Mouse (Mus musculus): Measurements from ENCODE around the gene Olfr509. TPM values are rescaled to one million over a fixed set of nuclear protein-coding genes. Genes with fewer than 3 reads are reported as not detected.
"Not testable (repeated sequence)": the region's sequence is repeated elsewhere in the genome, so short reads cannot be mapped to it uniquely, and the experiment has no call there.

Gene Olfr509
- polyA plus RNA-seq, 1 experiment from 2014 or later = not detected

DNA sequence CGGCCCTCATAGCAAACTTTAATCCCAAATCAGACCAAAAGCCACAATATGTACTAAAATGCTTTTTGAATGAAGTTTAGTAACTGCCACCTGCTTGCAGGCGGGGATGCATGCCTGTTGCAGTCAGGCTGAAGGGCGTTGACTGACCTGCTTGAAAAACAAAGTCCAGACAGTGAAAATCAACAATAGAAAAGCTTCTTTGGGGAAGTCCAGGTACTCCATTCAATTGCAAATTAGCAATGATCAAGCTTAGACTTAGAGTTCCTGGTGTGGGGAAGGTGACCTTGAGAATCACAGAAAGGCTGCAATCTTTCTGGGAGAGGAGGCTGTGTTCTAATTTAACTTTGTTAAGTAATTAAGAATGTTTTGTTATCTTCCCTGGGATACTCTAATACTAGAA, 49.8 kb downstream of the Olfr509 start:
- not testable (repeated sequence) for H3K9me3 ChIP-seq (ENCODE audit: control insufficient read depth, low read length); H3K27me3 ChIP-seq (replicated peaks; ENCODE audit: control insufficient read depth, insufficient read depth, low read length); H3K27ac ChIP-seq (ENCODE audit: low read length); H3K4me2 ChIP-seq (ENCODE audit: low read depth, low read length); H3K36me3 ChIP-seq (ENCODE audit: control insufficient read depth, insufficient read depth, low read length); ATAC-seq; H3K4me1 ChIP-seq (ENCODE audit: control insufficient read depth, insufficient read depth, low read length); H3K4me3 ChIP-seq (ENCODE audit: low read length); H3K9ac ChIP-seq (ENCODE audit: low read depth, low read length)
- 87% methylated on average over 3 of the region's 3 CpGs for WGBS

Other genes with a start within 250 kb of the Olfr509 start
- not detected in 2 replicates for gene Olfr497, start 231.5 kb downstream of the Olfr509 start, polyA plus RNA-seq (2015; fragmentation: Nextera tagmentation; extraction: Ambion mirVana)
- not detected in 2 replicates for gene Olfr498, start 186.6 kb downstream of the Olfr509 start, polyA plus RNA-seq (2015; fragmentation: Nextera tagmentation; extraction: Ambion mirVana)
- gene Olfr502, start 126.8 kb downstream of the Olfr509 start, polyA plus RNA-seq (2015; fragmentation: Nextera tagmentation; extraction: Ambion mirVana) = not detected in 2 replicates
- not detected in 2 replicates for gene Olfr503, start 107.4 kb downstream of the Olfr509 start, polyA plus RNA-seq (2015; fragmentation: Nextera tagmentation; extraction: Ambion mirVana)
- not detected in 2 replicates for gene Olfr504, start 86.1 kb downstream of the Olfr509 start, polyA plus RNA-seq (2015; fragmentation: Nextera tagmentation; extraction: Ambion mirVana)
- not detected in 2 replicates for gene Olfr506, start 41.1 kb downstream of the Olfr509 start, polyA plus RNA-seq (2015; fragmentation: Nextera tagmentation; extraction: Ambion mirVana)
- not detected in 2 replicates for gene Olfr507, start 30.1 kb downstream of the Olfr509 start, polyA plus RNA-seq (2015; fragmentation: Nextera tagmentation; extraction: Ambion mirVana)
- gene Olfr508, start 21.9 kb downstream of the Olfr509 start, polyA plus RNA-seq (2015; fragmentation: Nextera tagmentation; extraction: Ambion mirVana) = not detected in 2 replicates
- gene Olfr510, start 14.5 kb upstream of the Olfr509 start, polyA plus RNA-seq (2015; fragmentation: Nextera tagmentation; extraction: Ambion mirVana) = not detected in 2 replicates
- not detected in 2 replicates for gene Olfr512, start 61.4 kb upstream of the Olfr509 start, polyA plus RNA-seq (2015; fragmentation: Nextera tagmentation; extraction: Ambion mirVana)
- gene Olfr513, start 99.1 kb upstream of the Olfr509 start, polyA plus RNA-seq (2015; fragmentation: Nextera tagmentation; extraction: Ambion mirVana) = not detected in 2 replicates
- not detected in 2 replicates for gene Olfr514, start 174.1 kb upstream of the Olfr509 start, polyA plus RNA-seq (2015; fragmentation: Nextera tagmentation; extraction: Ambion mirVana)
- not detected in 2 replicates for gene Olfr516, start 198.6 kb upstream of the Olfr509 start, polyA plus RNA-seq (2015; fragmentation: Nextera tagmentation; extraction: Ambion mirVana)
- not detected in 2 replicates for gene Olfr517, start 220.5 kb upstream of the Olfr509 start, polyA plus RNA-seq (2015; fragmentation: Nextera tagmentation; extraction: Ambion mirVana)
- gene Olfr518, start 233.1 kb upstream of the Olfr509 start, polyA plus RNA-seq (2015; fragmentation: Nextera tagmentation; extraction: Ambion mirVana) = not detected in 2 replicates
- not detected in 2 replicates for gene Olfr519, start 242.5 kb upstream of the Olfr509 start, polyA plus RNA-seq (2015; fragmentation: Nextera tagmentation; extraction: Ambion mirVana)

Data from intestine, embryonic 16.5 days (tissue).